Mouse (Mus musculus): ENCODE data around the gene Ptpro.

The Ptpro gene

GRCm38 (mm10) chr6:137503462-137503861 is 251.3 kb downstream of the Ptpro start:
- no peak for DNase-seq

- DNase-seq = no peak
These were observed 251.9 kb downstream of the Ptpro start for GRCm38 (mm10) chr6:137504052-137504451.

GRCm38 (mm10) chr6:137505555-137506227 is 253.6 kb downstream of the Ptpro start:
- no peak for DNase-seq

GRCm38 (mm10) chr6:137506563-137506962 is 254.4 kb downstream of the Ptpro start:
- DNase-seq = no peak

- DNase-seq = no peak
These were observed 256.8 kb downstream of the Ptpro start for GRCm38 (mm10) chr6:137508936-137509335.

- DNase-seq = no peak
These were observed 257.4 kb downstream of the Ptpro start for GRCm38 (mm10) chr6:137509341-137510045.

GRCm38 (mm10) chr6:137512753-137513152 is 260.6 kb downstream of the Ptpro start:
- DNase-seq = no peak
